Mouse (Mus musculus): ENCODE measurements around the gene Fuz. TPM values are rescaled to one million over a fixed set of nuclear protein-coding genes. Genes with fewer than 3 reads are reported as not detected.
"Not testable (repeated sequence)": the region's sequence is repeated elsewhere in the genome, so short reads cannot be mapped to it uniquely, and the experiment has no call there.

Fuz gene
- polyA plus RNA-seq, 1 experiment from 2014 or later, result 19.6 TPM

DNA sequence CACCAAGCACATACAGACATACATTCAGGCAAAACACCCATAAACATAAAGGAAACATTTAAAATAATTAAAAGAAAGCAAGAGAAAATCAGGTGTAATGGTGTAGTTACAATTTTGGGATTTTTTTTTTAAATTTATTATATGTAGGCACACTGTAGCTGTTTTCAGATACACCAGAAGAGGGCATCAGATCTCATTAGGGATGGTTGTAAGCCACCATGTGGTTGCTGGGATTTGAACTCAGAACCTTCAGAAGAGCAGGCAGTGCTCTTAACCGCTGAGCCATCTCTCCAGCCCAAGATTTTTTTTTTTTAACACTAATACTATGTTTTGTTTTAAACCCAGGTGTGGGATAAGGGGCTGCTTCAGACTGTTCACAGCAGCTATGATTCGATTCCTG, 24.1 kb upstream of the Fuz start:
- H3K9ac ChIP-seq (ENCODE audit: low read depth, low read length); H3K27ac ChIP-seq (ENCODE audit: low read depth, low read length); H3K4me2 ChIP-seq (ENCODE audit: low read length); ATAC-seq; H3K27me3 ChIP-seq (replicated peaks; ENCODE audit: control insufficient read depth, insufficient read depth, low read length); H3K4me3 ChIP-seq (ENCODE audit: low read length); H3K36me3 ChIP-seq (ENCODE audit: control insufficient read depth, insufficient read depth, low read length); H3K9me3 ChIP-seq (ENCODE audit: control insufficient read depth, low read length): not testable (repeated sequence)
- 95% methylated on average over 2 of the region's 2 CpGs for WGBS
- peaks cover 23% of the 10 kb centered on the region for H3K4me1 ChIP-seq (ENCODE audit: control insufficient read depth, insufficient read depth, low read depth, low read length)

DNA sequence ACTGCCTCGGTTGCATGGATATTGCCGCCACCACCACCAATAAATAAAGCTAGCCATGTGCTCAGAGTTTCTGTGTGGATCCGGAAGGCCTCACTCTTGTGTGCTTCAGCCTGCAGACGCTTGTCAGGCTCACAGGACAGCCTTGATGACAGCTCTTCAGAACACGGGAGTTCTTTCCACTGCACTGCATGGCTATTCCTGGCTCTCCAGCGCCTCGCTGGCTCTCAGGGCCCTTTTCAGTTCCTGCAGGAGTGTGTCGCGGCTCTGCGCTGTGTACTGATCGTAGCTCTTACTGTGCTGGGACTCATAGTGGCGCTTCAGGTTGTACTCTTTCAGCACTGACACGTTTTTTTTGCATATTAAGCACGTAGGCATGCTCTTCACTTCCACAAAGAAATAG, 18.0 kb upstream of the Fuz start:
- Histone ChIP-seq H3K36me3 (ENCODE audit: control insufficient read depth, insufficient read depth, low read length) (peaks cover 60% of the 10 kb centered on the region), H3K4me2 (ENCODE audit: low read length) (no peak overlapping the region), H3K9ac (ENCODE audit: low read depth, low read length) (no peak overlapping the region), H3K9me3 (ENCODE audit: control insufficient read depth, low read length) (no peaks in the 10 kb centered on the region), H3K27me3 (replicated peaks; ENCODE audit: control insufficient read depth, insufficient read depth, low read length) (no peaks in the 10 kb centered on the region), H3K4me3 (ENCODE audit: low read length) (no peak overlapping the region), H3K27ac (ENCODE audit: low read depth, low read length) (no peak overlapping the region), H3K4me1 (ENCODE audit: control insufficient read depth, insufficient read depth, low read depth, low read length) (no peaks in the 10 kb centered on the region)
- WGBS, result 82% methylated on average over 14 of the region's 14 CpGs
- ATAC-seq, result no peak

DNA sequence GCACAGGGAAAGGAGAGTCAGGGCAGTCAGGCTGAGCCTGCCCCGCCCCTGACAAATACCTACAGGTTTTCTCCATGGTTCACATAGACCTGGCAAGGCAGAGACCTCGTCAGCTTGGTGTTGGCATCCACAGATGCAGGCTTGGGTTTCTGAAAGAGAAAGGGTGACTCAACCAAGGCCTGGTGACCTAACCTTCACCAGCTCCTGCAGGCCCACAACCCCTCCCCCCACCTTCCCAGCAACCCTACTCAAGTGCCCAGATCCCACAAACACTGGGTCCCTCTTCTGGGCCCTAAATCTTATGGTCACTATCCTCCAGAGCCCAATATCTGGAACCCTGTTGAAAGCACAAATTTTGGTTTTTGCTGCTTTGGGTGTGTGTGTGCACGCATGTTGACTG, 12.8 kb upstream of the Fuz start:
- Histone ChIP-seq H3K4me2 (ENCODE audit: low read length) (no peak overlapping the region), H3K36me3 (ENCODE audit: control insufficient read depth, insufficient read depth, low read length) (peaks cover 60% of the 10 kb centered on the region), H3K4me1 (ENCODE audit: control insufficient read depth, insufficient read depth, low read depth, low read length) (no peaks in the 10 kb centered on the region; the same call in none of the 2 replicates), H3K4me3 (ENCODE audit: low read length) (no peak overlapping the region), H3K27me3 (replicated peaks; ENCODE audit: control insufficient read depth, insufficient read depth, low read length) (no peaks in the 10 kb centered on the region), H3K9ac (ENCODE audit: low read depth, low read length) (no peak overlapping the region), H3K27ac (ENCODE audit: low read depth, low read length) (no peak overlapping the region), H3K9me3 (ENCODE audit: control insufficient read depth, low read length) (no peaks in the 10 kb centered on the region)
- 94% methylated on average over 3 of the region's 3 CpGs for WGBS
- ATAC-seq, result no peak

DNA sequence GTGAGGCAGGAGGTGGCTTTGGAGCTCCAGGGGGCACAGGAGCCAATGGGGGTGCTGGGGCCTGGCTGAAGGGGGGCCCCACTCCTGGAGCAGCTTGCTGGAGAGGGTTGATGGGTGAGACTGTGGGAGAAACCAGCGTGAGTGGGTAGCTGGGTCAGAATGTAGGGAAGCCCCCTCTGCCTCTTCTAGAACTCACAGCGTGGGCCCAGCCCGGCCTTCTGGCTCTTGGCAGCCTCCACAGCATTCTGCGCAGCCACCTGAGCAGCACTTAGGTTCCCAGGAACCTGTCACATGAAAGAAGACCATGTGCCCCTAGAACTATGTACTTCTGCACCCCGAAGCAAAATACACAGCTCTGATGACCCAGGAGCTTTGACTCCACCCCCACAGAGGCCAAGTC, 11.2 kb upstream of the Fuz start:
- H3K9me3 ChIP-seq (ENCODE audit: control insufficient read depth, low read length), result no peaks in the 10 kb centered on the region
- no peak overlapping the region for H3K4me3 ChIP-seq (ENCODE audit: low read length)
- H3K4me2 ChIP-seq (ENCODE audit: low read length), result no peak overlapping the region
- 97% methylated on average over 5 of the region's 5 CpGs for WGBS
- H3K9ac ChIP-seq (ENCODE audit: low read depth, low read length), result no peak overlapping the region
- peaks cover 54% of the 10 kb centered on the region for H3K36me3 ChIP-seq (ENCODE audit: control insufficient read depth, insufficient read depth, low read length)
- no peaks in the 10 kb centered on the region for H3K27me3 ChIP-seq (replicated peaks; ENCODE audit: control insufficient read depth, insufficient read depth, low read length)
- peaks cover 10% of the 10 kb centered on the region for H3K4me1 ChIP-seq (ENCODE audit: control insufficient read depth, insufficient read depth, low read depth, low read length)
- ATAC-seq, result no peak
- no peak overlapping the region for H3K27ac ChIP-seq (ENCODE audit: low read depth, low read length)

- ATAC-seq, result no peak
- WGBS, result 86% methylated on average over 7 of the region's 7 CpGs
- Histone ChIP-seq H3K27me3 (replicated peaks; ENCODE audit: control insufficient read depth, insufficient read depth, low read length) (no peaks in the 10 kb centered on the region), H3K4me1 (ENCODE audit: control insufficient read depth, insufficient read depth, low read depth, low read length) (peaks cover 27% of the 10 kb centered on the region), H3K4me2 (ENCODE audit: low read length) (no peak overlapping the region), H3K9me3 (ENCODE audit: control insufficient read depth, low read length) (no peaks in the 10 kb centered on the region), H3K36me3 (ENCODE audit: control insufficient read depth, insufficient read depth, low read length) (peaks cover 32% of the 10 kb centered on the region), H3K9ac (ENCODE audit: low read depth, low read length) (no peak overlapping the region), H3K27ac (ENCODE audit: low read depth, low read length) (no peak overlapping the region), H3K4me3 (ENCODE audit: low read length) (no peak overlapping the region)
Observed at GRCm38 (mm10) chr7:44886964-44887363, 8.9 kb upstream of the Fuz start.

GRCm38 (mm10) chr7:44888256-44889105, 7.4 kb upstream of the Fuz start:
- Histone ChIP-seq H3K4me3 (ENCODE audit: low read length) (no peak overlapping the region), H3K36me3 (ENCODE audit: control insufficient read depth, insufficient read depth, low read length) (peaks cover 18% of the 10 kb centered on the region), H3K4me1 (ENCODE audit: control insufficient read depth, insufficient read depth, low read depth, low read length) (peaks cover 32% of the 10 kb centered on the region), H3K9me3 (ENCODE audit: control insufficient read depth, low read length) (no peaks in the 10 kb centered on the region), H3K27ac (ENCODE audit: low read depth, low read length) (no peak overlapping the region), H3K4me2 (ENCODE audit: low read length) (no peak overlapping the region), H3K9ac (ENCODE audit: low read depth, low read length) (no peak overlapping the region), H3K27me3 (replicated peaks; ENCODE audit: control insufficient read depth, insufficient read depth, low read length) (no peaks in the 10 kb centered on the region)
- no peak for ATAC-seq
- 71% methylated on average over 13 of the region's 13 CpGs for WGBS

- 85% methylated on average over 6 of the region's 7 CpGs for WGBS
Observed at GRCm38 (mm10) chr7:44890180-44890579, 5.7 kb upstream of the Fuz start.

DNA sequence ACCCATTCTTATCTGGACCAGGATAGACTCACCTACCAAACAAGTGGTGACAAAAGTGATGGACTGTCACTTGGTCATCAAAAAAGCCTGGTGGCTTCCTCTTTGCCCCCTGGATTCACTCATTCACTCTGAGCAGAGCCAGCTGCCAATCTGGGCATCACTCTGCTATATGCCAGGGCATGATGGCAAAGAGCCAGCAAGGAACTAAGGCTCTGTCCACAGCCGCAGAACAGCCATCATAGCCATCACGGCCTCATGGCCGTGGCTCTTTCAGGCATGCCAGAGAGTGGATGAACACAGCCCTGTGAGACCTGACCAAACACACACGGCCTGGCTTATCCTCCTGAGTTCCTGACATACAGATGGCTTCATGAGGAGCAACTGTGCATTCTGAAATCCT, 5.1 kb upstream of the Fuz start:
- H3K4me3 ChIP-seq (ENCODE audit: low read length), result peak overlapping the region; percentile 92
- peaks cover 5% of the 10 kb centered on the region for H3K36me3 ChIP-seq (ENCODE audit: control insufficient read depth, insufficient read depth, low read length)
- H3K4me2 ChIP-seq (ENCODE audit: low read length), result peak overlapping the region; percentile 97
- H3K4me1 ChIP-seq (ENCODE audit: control insufficient read depth, insufficient read depth, low read depth, low read length), result peaks cover 39% of the 10 kb centered on the region
- H3K9ac ChIP-seq (ENCODE audit: low read depth, low read length), result peak overlapping the region; percentile 92; the same call in 1 of the 2 replicates
- H3K27ac ChIP-seq (ENCODE audit: low read depth, low read length), result no peak overlapping the region
- no peaks in the 10 kb centered on the region for H3K27me3 ChIP-seq (replicated peaks; ENCODE audit: control insufficient read depth, insufficient read depth, low read length)
- no peak for ATAC-seq
- WGBS, result 52% methylated on average over 4 of the region's 4 CpGs
- H3K9me3 ChIP-seq (ENCODE audit: control insufficient read depth, low read length), result no peaks in the 10 kb centered on the region

More at GRCm38 (mm10) chr7:44890180-44890579, 5.7 kb upstream of the Fuz start:
- Histone ChIP-seq H3K36me3 (ENCODE audit: control insufficient read depth, insufficient read depth, low read length) (peaks cover 6% of the 10 kb centered on the region), H3K4me1 (ENCODE audit: control insufficient read depth, insufficient read depth, low read depth, low read length) (peaks cover 38% of the 10 kb centered on the region), H3K4me2 (ENCODE audit: low read length) (peak overlapping the region; percentile 97), H3K9me3 (ENCODE audit: control insufficient read depth, low read length) (no peaks in the 10 kb centered on the region), H3K9ac (ENCODE audit: low read depth, low read length) (no peak overlapping the region), H3K27ac (ENCODE audit: low read depth, low read length) (no peak overlapping the region), H3K27me3 (replicated peaks; ENCODE audit: control insufficient read depth, insufficient read depth, low read length) (no peaks in the 10 kb centered on the region), H3K4me3 (ENCODE audit: low read length) (no peak overlapping the region)
- ATAC-seq, result no peak

DNA sequence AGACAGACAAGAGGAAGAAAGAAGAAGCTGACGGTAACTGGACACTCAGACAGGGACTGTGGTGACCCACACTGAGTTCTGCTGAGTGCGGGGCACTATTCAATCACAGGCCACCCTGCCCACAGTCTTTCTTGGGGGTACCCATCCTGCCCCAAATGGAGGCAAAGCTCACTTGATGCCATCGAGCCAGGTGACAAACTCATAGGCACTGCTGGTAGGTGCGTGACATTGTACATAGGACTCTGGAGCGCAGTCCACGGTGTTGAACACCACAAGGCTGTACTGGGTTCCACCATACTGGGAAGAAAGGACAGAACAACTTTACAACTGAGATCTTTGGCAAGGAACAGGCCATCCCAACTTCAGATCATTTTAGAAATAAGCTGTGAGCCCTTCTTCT, 4.3 kb upstream of the Fuz start:
- peak overlapping the region; percentile 98 for H3K27ac ChIP-seq (ENCODE audit: low read depth, low read length)
- H3K27me3 ChIP-seq (replicated peaks; ENCODE audit: control insufficient read depth, insufficient read depth, low read length), result no peaks in the 10 kb centered on the region
- H3K9me3 ChIP-seq (ENCODE audit: control insufficient read depth, low read length), result no peaks in the 10 kb centered on the region
- peak overlapping the region; percentile 97 for H3K4me2 ChIP-seq (ENCODE audit: low read length)
- no peak for ATAC-seq
- peak overlapping the region; percentile 92 for H3K9ac ChIP-seq (ENCODE audit: low read depth, low read length)
- H3K36me3 ChIP-seq (ENCODE audit: control insufficient read depth, insufficient read depth, low read length), result peaks cover 5% of the 10 kb centered on the region
- peaks cover 42% of the 10 kb centered on the region for H3K4me1 ChIP-seq (ENCODE audit: control insufficient read depth, insufficient read depth, low read depth, low read length)
- peak overlapping the region; percentile 92 for H3K4me3 ChIP-seq (ENCODE audit: low read length)
- 11% methylated on average over 6 of the region's 6 CpGs for WGBS
